Mouse (Mus musculus) stomach, embryonic 14.5 days (tissue): ENCODE measurements around the gene Tmem175. TPM values are rescaled to one million over a fixed set of nuclear protein-coding genes. Genes with fewer than 3 reads are reported as not detected.

Experiments
- ATAC-seq: fragments of 200-750 bp; cut with Nextera tagmentation; 2 replicates; pipeline ENCODE4 v1.8.0; 2017; ENCODE audit warnings: low read depth, moderate TSS enrichment; ENCODE audit not compliant: insufficient number of reproducible peaks, insufficient read depth, low FRiP score
- H3K27ac ChIP-seq: fragments of 300-500 bp; sonication (generic); 2 replicates; pipeline ENCODE4 v1.5.1; 2014; ENCODE audit warnings: mild to moderate bottlenecking, low read length, moderate library complexity, mixed read lengths
- H3K27me3 ChIP-seq: fragments of 300-500 bp; sonication (generic); 2 replicates; pipeline ENCODE4 v1.6.1; 2014; ENCODE audit warnings: low read length, control low read depth, mixed read lengths; ENCODE audit not compliant: control insufficient read depth, insufficient read depth
- H3K36me3 ChIP-seq: fragments of 300-500 bp; sonication (generic); 2 replicates; pipeline ENCODE4 v1.6.1; 2014; ENCODE audit warnings: mild to moderate bottlenecking, control low read depth, low read length, moderate library complexity, mixed read lengths; ENCODE audit not compliant: control insufficient read depth, insufficient read depth
- H3K4me1 ChIP-seq: fragments of 300-500 bp; sonication (generic); 2 replicates; pipeline ENCODE4 v1.6.1; 2014; ENCODE audit warnings: low read length, control low read depth, mixed read lengths; ENCODE audit not compliant: control insufficient read depth, insufficient read depth
- H3K4me2 ChIP-seq: fragments of 300-500 bp; sonication (generic); replicated peaks from 2 replicates; pipeline ENCODE4 v1.6.1; 2014; ENCODE audit warnings: low read depth, low read length, control low read depth
- H3K4me3 ChIP-seq: fragments of 300-500 bp; sonication (generic); 2 replicates; pipeline ENCODE4 v1.5.1; 2014; ENCODE audit warnings: low read depth, low read length, control low read depth
- H3K9ac ChIP-seq: fragments of 300-500 bp; sonication (generic); replicated peaks from 2 replicates; pipeline ENCODE4 v1.6.1; 2014; ENCODE audit warnings: low read depth, mild to moderate bottlenecking, control low read depth, low read length, moderate library complexity, mixed read lengths
- H3K9me3 ChIP-seq: fragments of 300-500 bp; sonication (generic); 2 replicates; pipeline ENCODE4 v1.6.1; 2016; ENCODE audit warnings: low read depth, low read length, control low read depth; ENCODE audit not compliant: control insufficient read depth
- WGBS: fragments of 180-500 bp; shearing (Covaris S2); extraction: QIAGEN DNeasy Blood & Tissue Kit; methylation state at CpG from one replicate; pipeline ENCODE4 v1.1.7; 2014; 5-methylcytosine and 5-hydroxymethylcytosine counted together
- polyA plus RNA-seq: library from polyadenylated mRNA; unstranded; fragments of >200 nt; fragmentation: Nextera tagmentation; extraction: Ambion mirVana; gene quantifications from 2 replicates; pipeline ENCODE4 v1.2.1, GENCODE M21; 2014

Gene Tmem175
- polyA plus RNA-seq, 1 experiment from 2014 or later = 35.2 TPM

DNA sequence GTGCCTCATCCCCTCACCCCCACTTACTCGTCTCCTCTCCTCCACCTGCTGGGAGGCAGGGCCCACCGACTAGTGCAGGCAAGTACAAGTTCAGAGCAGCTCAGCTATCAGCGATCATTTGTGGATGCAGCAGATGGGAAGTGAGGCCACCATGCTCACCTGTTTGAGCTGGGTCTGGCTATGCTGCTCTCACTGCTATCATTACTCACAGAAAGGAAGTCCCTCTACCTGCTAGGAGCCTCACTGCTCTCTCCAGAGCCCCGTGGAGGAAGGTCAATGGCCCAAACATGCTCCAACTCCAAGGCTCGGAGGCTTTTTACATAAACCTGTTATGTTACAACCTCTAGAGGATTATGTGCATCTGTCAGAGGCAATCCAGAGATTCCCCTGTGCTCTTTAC, 27.8 kb downstream of the Tmem175 start:
- no peak for ATAC-seq
- WGBS = 74% methylated on average over 5 of the region's 5 CpGs

DNA sequence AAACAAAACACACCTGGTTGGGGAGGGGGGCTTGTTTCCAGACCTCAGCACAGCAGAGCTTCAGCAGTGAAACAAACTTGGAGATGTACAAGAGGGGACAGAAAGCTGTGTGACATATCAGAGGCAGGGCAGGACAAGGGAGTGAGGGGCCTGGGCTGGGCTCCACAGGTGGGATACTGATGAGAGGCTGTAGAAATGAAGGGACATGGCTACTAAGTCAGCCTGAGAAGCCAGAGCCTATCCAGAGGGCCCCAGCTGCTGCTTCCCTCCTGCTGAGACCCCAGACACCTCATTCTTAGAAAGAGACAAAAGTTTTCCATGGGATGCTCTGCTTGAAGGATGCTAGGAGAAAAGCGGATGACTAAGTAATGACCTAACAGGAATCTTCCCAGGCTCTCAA, 29.0 kb downstream of the Tmem175 start:
- no peak overlapping the region for H3K9ac ChIP-seq
- H3K27me3 ChIP-seq = no peaks in the 10 kb centered on the region
- WGBS = 88% methylated on average over 1 of the region's 1 CpGs
- no peaks in the 10 kb centered on the region for H3K9me3 ChIP-seq
- no peak overlapping the region for H3K27ac ChIP-seq
- no peak for ATAC-seq
- H3K4me1 ChIP-seq = peaks cover 5% of the 10 kb centered on the region; the same call in 1 of the 2 replicates
- H3K4me2 ChIP-seq = no peak overlapping the region
- H3K36me3 ChIP-seq = peaks cover 23% of the 10 kb centered on the region
- H3K4me3 ChIP-seq = no peak overlapping the region

More for the DNA sequence above, 27.8 kb downstream of the Tmem175 start:
- H3K4me1 ChIP-seq = peaks cover 5% of the 10 kb centered on the region; the same call in 1 of the 2 replicates
- H3K9ac ChIP-seq = no peak overlapping the region
- no peaks in the 10 kb centered on the region for H3K27me3 ChIP-seq
- peaks cover 29% of the 10 kb centered on the region for H3K36me3 ChIP-seq
- H3K9me3 ChIP-seq = no peaks in the 10 kb centered on the region
- H3K4me2 ChIP-seq = no peak overlapping the region
- no peak overlapping the region for H3K27ac ChIP-seq
- H3K4me3 ChIP-seq = no peak overlapping the region

DNA sequence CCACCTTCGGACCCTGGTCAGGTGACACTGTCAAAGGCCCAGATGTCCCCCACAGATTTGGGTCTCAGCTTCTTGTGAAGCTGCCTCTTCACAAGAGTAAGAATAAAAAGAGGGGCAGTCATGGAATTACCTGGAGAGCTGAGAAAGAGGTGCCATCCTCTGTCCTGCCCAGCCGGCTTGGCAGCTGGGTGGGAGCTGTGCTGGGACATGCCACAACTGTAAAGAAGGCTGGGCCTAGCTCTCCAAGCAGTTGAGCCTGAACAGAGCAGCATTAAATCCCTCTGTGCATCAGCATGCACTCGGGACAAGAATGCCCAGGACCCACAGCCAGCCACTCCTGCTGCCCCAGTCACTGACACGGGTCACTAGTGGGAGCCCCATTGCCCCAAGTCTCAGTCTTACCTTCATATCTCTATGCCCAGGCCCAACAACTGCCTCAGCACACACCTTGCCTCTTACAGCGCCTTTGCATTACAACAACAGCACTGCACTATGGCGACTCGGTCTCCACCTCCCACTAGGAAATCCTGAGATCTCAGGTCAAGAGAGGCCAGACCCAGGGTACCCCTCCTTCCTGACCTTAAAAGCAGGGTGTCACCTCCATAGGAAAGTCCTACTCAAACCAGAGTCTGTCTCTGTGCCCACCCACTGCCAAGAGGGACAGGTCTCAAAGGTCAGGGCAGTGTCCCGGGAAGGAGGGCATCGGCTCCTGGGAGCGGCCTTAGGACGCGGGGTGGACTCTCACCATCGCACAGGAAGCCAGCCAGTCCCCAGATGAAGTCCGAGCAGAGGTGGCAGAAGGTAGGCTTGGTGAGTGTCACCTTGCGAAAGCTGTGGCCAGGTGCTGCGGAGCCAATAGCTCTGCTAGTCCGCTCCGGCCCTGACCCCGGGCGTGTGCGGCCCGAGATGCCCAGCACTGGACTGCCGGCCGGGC, 30.4 kb downstream of the Tmem175 start, which contains the start of gene Idua:
TSS of gene Idua (plus strand) at position 634 of the 934 bp plus-strand sequence.
- 10% methylated on average over 24 of the region's 24 CpGs for WGBS
- no peaks in the 10 kb centered on the region for H3K27me3 ChIP-seq
- peak within 1 kb of the TSS; percentile 44 for H3K4me2 ChIP-seq
- H3K4me3 ChIP-seq = peak within 1 kb of the TSS; percentile 62
- peaks cover 11% of the 10 kb centered on the region; the same call in 1 of the 2 replicates for H3K36me3 ChIP-seq
- peak within 1 kb of the TSS; percentile 74 for H3K9ac ChIP-seq
- H3K9me3 ChIP-seq = no peaks in the 10 kb centered on the region
- peaks cover 5% of the 10 kb centered on the region; the same call in 1 of the 2 replicates for H3K4me1 ChIP-seq
- H3K27ac ChIP-seq = no peak within 1 kb of the TSS
- peak; percentile 47 for ATAC-seq

DNA sequence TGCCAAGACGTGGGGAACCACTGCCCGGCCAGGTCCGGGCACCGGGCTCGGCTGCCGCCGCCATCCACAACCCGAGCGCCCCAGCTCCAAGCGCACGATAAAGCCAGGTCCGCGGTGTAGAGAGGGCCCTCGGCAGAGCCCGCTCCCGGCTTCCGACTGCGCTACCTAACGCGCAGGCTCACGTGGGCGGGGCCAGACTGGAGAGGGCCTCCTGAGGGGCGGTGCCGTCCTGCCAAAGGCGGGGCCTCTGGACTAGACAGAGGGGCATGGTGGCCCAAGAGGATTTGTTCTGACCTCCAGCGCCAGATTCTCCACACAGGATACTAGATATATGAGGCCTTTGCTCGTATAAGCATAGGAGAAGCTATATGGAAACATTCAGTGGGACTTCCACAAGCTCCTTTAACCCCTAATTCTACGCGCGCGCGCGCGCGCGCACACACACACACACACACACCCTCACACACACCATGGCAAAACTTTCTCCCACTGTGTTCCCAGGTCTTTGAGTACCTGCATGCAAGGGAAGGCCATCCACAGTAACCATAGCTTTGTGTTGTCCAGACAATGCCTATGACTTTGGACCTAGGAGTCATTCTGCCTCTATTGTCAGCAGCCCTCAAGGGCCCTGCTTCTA, 31.2 kb downstream of the Tmem175 start:
- WGBS = 13% methylated on average over 35 of the region's 36 CpGs
- no peaks in the 10 kb centered on the region for H3K9me3 ChIP-seq
- peaks cover 5% of the 10 kb centered on the region; the same call in 1 of the 2 replicates for H3K4me1 ChIP-seq
- peak overlapping the region; percentile 74 for H3K9ac ChIP-seq
- peak; percentile 99 for ATAC-seq
- peak overlapping the region; percentile 44 for H3K4me2 ChIP-seq
- H3K27me3 ChIP-seq = no peaks in the 10 kb centered on the region
- peaks cover 8% of the 10 kb centered on the region; the same call in 1 of the 2 replicates for H3K36me3 ChIP-seq
- H3K4me3 ChIP-seq = peak overlapping the region; percentile 62
- H3K27ac ChIP-seq = no peak overlapping the region

DNA sequence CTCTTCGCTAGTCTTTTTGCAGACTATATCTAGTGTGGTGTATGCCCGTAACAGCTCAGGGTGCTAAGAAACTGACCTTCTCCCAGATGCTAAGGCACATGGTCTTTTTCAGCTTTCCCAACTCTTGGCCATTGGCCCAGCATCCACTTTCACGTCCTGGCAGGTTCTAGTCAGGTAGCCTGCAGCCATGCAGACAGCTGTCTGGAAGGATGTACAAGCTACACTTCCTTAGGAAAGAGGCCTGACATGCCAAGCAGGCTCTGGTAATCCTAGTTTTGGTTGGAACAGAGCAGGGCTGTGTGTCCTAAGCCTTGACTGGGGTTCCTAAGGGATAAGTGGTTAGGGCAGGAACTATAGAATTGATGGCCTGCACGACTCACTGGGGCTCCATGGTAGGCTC, 33.2 kb downstream of the Tmem175 start:
- Histone ChIP-seq H3K4me2 (no peak overlapping the region), H3K4me3 (no peak overlapping the region)
- WGBS = 83% methylated on average over 4 of the region's 4 CpGs

DNA sequence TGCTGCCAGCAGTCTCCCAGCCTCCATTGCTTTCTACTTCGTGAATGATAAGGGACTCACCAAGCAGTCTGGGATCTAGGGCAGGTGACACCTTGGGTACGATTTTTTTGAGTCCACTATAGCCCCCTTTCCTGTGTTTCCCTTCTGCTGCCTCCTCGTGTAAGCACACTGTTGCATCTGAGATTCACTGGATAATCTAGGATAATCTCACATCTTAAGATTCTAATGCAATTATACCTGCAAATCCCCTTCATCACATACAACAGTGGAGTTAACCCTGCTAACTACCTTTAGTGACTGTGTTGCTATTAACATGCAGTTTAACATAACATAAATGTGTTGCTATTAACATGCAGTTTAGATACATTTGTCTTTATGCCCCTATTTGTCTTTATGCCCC, 35.5 kb downstream of the Tmem175 start:
- no peak overlapping the region for H3K9ac ChIP-seq
- H3K9me3 ChIP-seq = no peaks in the 10 kb centered on the region
- 41% methylated on average over 3 of the region's 3 CpGs for WGBS
- H3K4me3 ChIP-seq = no peak overlapping the region
- no peak overlapping the region for H3K4me2 ChIP-seq
- H3K36me3 ChIP-seq = no peaks in the 10 kb centered on the region
- no peaks in the 10 kb centered on the region for H3K27me3 ChIP-seq
- H3K27ac ChIP-seq = no peak overlapping the region
- ATAC-seq = no peak
- H3K4me1 ChIP-seq = 0 out of 2 replicates have a peak, but pooled peaks cover 5% of the 10 kb centered on the region

More for the DNA sequence above, 33.2 kb downstream of the Tmem175 start:
- Histone ChIP-seq H3K27ac (no peak overlapping the region), H3K36me3 (0 out of 2 replicates have a peak, but pooled peaks cover 3% of the 10 kb centered on the region), H3K9ac (no peak overlapping the region), H3K27me3 (no peaks in the 10 kb centered on the region), H3K4me1 (peaks cover 5% of the 10 kb centered on the region; the same call in 1 of the 2 replicates), H3K9me3 (no peaks in the 10 kb centered on the region)
- no peak for ATAC-seq

DNA sequence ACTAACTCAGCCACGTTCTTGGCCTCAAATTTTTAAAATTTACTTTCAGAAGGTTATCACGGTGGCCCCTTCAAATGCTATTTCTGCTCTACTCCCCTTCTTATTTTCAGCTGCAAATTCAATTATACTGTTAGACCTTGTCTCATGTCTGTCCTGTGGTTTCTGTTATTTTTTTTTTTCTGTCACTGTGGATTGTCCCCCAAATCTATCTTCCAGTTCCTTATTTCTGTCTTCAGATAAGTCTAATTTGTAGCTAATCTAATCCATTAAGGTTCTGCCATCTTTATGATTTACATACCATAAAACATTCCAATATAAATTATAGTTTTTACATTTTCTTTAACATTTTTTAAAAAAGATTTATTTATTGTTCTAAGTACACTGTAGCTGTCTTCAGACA, 37.8 kb downstream of the Tmem175 start:
- 68% methylated on average over 2 of the region's 2 CpGs for WGBS
- no peak for ATAC-seq
- no peak overlapping the region for H3K27ac ChIP-seq
- H3K36me3 ChIP-seq = 0 out of 2 replicates have a peak, but pooled peaks cover 5% of the 10 kb centered on the region
- no peak overlapping the region for H3K9ac ChIP-seq
- H3K4me2 ChIP-seq = no peak overlapping the region
- H3K4me1 ChIP-seq = 0 out of 2 replicates have a peak, but pooled peaks cover 6% of the 10 kb centered on the region
- H3K9me3 ChIP-seq = no peaks in the 10 kb centered on the region
- no peak overlapping the region for H3K4me3 ChIP-seq
- no peaks in the 10 kb centered on the region for H3K27me3 ChIP-seq

DNA sequence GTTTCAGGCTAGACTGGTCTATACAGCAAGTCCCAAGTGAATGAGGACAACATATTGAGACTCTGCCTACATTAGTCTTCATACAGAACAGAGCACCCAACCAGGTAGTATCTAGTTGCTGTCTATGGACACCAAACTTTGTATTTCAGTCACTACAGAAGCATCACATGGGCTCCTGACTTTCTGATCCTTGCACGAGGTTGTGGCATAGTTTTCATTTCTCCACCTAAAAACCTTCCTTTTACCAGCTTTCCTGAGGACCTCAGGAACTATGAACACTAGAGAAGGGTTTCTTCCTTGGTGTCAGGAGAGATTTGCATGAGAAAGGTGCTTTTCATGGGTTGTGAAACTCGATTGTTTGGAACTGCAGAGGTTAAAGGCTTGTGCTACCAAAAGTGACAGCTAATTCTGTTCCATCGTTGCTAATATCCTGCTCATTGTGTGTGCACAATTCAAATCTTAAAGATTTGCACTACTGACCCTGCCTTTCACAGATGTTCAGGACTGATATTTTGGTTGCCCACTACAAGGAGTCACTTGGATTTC, 38.9 kb downstream of the Tmem175 start:
- Histone ChIP-seq H3K4me1 (0 out of 2 replicates have a peak, but pooled peaks cover 6% of the 10 kb centered on the region), H3K27ac (peak overlapping the region; percentile 87; the same call in 1 of the 2 replicates), H3K4me3 (peak overlapping the region; percentile 49), H3K27me3 (no peaks in the 10 kb centered on the region), H3K36me3 (0 out of 2 replicates have a peak, but pooled peaks cover 5% of the 10 kb centered on the region), H3K9ac (no peak overlapping the region), H3K4me2 (peak overlapping the region; percentile 76), H3K9me3 (no peaks in the 10 kb centered on the region)
- 17% methylated on average over 3 of the region's 3 CpGs for WGBS
- ATAC-seq = no peak
